Mouse (Mus musculus): Measurements from ENCODE around the gene Zfp560.
"Not testable (repeated sequence)": the region's sequence is repeated elsewhere in the genome, so short reads cannot be mapped to it uniquely, and the experiment has no call there.

Gene Zfp560

DNA sequence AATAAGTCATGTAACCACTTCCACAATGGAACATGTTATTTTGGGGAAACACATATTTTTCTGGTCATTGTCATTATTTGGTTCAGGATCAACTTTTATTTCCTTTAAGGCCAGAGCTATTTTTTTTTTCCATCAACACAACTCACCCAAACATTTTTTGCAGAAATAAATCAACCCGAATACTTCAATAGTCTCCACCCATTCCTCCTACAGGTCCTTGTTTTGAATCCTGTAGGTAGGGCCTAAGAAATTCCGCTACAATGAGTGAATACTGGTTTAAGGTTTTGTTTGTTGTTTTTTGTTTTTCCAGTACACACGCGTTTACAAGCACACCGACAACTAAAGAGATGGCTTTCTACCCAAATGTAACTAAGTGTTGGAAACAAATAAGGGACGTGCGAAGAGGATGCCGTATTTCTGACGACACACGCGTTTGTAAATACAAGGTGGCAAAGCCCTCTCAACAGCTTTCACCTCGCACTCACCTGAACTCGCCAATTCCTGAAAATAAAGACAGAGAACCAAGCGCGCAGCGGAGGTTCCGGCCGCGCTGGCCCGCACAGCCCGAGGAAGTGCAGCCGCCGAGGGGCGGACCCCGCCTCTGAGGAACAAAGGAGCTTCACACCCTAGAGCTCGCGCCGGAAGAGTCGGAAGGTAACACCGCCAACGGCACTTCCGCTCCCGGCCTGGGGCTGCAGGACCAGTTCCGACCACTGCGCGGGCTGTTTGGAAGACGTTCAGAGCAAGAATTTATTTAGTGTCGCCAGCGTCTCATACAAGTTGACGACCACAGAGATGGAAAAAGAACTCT, at the start of gene Zfp560:
TSS of gene Zfp560 (minus strand) at position 646 of the 811 bp plus-strand sequence.
- DNase-seq, result peak; percentile 75

DNA sequence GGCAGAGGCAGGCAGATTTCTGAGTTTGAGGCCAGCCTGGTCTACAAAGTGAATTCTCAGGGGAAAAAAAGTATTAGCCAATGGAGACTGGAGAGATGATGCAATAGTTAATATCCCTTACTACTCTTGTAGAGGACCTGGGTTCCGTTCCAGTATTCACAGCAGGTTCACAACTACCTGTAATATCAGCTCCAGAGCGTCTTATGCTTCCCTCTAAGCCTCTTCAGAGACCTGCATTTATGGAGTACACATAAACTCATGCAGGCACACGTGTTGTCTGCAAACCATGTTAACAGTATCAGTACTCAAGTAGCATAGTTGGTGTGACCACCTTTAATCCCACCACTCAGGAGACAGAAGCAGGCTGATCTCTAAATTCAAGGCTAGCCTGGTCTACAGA, 45.0 kb upstream of the Zfp560 start:
- no peak for DNase-seq

DNA sequence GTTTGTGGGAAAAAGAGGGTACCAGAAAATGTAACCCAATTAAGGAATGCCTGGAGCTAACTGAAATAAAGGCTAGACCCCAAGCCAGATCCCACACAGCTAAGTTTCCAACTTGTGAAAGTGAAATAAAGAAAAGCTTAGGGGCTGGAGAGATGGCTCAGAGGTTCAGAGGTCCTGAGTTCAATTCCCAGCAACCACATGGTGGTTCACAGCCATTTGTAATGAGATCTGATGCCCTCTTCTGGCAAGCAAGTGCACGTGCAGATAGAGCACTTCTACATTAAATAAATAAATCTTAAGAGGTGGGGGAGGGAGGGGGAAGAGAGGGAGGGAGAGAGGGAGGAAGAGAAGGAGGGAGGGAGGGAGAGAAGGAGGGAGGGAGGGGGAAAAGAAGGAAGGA, 26.5 kb upstream of the Zfp560 start:
- no peak for DNase-seq

DNA sequence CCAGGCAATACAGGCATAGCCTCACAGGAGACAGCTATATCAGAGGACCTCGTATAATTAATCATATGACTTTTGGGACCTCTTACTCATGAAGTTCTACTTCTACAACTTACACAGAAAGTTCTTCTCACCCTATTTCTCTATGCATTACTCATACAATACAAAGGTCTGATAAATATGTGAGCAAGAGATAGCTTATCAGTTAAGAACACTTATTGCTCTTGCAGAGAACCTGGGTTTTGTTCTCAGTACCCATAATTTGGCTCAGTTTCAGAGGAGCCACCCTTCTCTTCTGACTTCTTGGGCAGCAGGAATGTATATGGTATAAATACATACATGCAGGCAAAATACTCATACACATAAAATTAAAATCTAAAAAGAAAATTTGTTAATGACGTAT, 24.3 kb upstream of the Zfp560 start:
- DNase-seq, result no peak

DNA sequence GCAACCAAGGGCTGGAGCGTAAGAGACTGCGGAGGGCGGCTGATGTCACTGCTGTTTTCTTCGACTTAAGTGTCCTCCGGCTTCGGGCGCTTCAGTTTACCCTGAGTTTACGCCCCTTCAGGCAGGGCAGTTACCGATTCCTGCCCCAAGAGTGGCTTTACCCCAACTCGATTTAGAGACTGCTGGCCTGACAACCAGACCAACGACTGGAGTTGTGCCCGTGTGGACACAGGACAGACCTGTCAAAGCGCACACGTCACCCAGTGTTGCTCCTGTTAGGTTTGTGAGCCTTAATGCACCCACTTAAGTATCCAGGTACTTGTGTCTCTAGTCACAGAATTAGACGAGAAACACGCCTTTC, 346 bp upstream of the Zfp560 start:
- no peak for DNase-seq

DNA sequence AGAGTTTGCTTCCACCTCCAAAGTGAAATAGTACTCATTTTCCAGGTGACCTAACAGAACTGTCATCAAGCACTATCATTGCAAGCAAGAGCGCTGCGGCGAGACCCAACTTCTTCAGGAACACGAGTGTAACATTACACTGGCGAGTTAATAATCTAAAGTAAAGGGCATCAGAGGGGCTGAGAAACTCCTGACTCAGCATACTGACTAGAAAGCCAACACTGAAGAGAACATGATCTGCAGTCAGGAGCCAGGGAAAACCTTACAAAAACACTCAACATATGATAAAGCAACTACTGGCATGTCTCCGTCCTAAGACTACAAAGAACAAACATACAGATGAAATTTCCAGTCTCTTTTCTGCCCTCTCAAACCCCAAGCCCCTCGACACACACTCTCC, 1.3 kb downstream of the Zfp560 start:
- DNase-seq, result no peak

DNA sequence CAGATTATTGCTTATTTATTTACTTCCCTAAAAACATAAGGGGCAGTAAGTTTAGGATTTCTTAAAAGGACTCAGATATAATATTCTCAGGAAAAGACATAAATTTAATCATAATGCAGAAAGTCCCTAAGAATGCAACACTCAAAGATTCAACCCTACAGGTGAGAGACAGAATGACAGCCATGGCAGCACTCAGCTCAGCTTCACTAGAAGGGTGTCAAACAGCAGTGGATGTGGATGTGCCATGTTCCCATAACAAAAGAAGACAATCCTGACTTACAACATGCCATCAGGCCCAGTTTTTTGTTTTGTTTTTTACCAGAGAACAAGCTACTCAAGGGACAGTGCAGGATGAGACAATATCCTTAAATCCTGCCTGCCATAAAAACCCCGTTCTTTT, 10.3 kb downstream of the Zfp560 start:
- no peak for DNase-seq

DNA sequence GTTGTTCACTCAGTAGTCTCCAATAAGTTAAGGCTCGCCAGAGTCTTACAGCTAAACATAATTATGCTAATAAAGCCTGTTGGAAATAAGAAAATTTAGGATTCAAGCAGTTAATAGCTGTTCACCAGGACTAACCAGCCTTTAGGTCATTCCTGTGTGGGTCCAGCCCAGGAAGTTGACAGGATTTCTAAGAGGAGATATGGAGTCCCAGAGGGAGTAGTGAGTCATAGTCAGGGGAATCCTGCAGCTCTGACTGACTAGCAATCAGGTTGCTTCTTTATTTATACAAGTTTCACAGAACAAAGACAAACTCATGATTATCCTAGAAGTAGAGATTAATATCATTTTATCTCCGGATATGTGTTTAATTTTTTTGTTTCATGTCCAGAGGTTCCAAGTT, 17.7 kb downstream of the Zfp560 start:
- no peak for DNase-seq

DNA sequence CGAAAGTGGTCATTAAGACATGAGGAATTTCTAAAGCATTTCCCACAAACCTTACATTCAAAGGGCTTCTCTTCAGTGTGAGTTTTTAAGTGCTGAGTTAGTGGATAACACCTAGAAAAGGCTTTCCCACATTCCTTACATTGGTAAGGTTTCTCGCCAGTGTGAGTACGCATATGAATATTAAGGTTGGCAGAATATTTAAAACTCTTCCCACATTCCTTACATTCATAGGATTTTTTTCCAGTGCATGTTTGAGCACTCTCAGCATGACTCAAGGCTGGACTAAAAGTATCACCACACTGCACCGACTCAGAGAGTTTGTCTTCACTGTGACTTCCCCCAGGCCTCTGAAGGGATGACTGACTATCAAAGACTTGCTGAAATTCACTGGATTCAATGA, 36.5 kb downstream of the Zfp560 start:
- no peak for DNase-seq

DNA sequence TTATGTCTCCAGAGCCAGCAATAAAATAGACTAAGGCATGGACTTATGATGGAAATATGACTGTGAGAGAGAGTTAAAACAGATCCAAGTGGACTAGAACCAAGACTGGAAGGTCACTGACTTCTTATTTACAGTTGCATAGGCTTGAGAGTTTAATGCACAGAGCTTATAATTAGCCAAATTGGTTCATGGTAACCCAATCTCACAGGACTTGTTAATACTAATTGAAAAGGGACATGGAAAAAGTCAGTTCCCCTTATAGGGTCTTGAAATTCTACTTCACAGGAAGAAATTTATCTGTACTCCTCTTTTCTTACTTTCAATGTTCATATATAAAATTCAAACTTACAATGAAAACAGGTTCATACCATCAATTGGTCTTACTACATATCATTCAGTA, 49.0 kb downstream of the Zfp560 start, which contains the start of gene Olfr18:
TSS of gene Olfr18 (minus strand) at position 101 of the 400 bp plus-strand sequence.
- DNase-seq, result no peak

DNA sequence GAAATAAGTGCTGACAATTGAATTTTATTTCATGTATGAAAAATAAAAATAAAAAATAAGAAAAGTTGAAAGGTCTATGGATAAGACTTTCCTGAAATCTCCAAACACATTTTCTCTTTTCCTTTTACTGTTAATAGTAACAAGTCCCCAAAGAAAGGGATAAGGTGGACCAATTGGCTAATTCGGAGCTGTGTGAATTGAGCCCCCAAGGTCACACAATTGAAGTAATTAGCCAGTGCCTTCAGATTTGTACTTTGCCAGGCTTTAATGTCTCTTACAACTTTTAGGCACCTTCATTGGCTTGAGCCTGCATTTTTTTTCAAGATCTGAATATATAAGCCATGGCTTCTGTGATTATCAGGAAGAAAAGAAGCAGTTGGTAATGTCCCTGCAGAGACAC, 86.7 kb downstream of the Zfp560 start, which contains the start of gene Olfr873:
TSS of gene Olfr873 (plus strand) at position 301 of the 400 bp plus-strand sequence.
- no peak for DNase-seq

DNA sequence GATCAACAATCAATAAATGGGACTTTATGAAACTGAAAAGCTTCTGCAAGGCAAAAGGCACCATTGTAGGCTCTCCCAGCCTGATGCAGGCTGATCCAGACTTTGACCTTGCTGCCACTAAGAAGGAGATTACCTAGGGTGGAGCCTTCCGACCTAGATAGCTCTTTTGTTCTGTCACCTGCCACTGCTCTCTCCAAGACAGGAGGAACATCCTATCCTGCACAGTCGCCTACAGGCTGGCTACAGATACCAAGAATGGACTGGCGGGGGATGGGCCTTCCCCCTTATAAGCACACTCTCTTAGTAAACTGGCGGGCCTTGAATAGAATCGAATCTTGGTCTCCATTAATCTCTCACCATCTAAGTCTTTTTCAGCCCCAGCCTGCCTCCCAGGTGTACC, 89.4 kb downstream of the Zfp560 start:
- not testable (repeated sequence) for DNase-seq
